Comparison of ENCODE assay signal across 23 mouse cellular contexts in the genomic region with DNA sequence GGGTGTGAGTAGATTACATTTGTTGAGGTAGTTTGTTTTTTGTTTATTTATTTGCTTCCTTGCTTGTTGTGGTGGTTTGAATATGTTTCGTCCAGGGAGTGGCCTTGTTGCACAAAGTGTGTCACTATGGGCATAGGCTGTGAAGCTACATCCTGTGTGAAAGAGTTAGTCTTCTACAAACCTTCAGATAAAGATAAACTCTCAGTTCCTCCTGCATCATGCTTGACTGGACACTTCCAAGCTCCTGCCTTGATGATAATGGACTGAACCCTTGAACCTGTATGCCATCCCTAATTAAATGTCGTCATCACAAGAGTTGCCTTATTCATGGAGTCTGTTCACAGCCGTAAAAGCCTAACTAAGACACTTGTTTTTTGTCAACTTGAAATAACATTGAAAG.
"Had no signal": no experiment of that assay in that cellular context is flagged by ENCODE, and none has a peak within 500 bp of the region (broad histone marks: within the 10 kb centered on the region; RNA-seq: fewer than 3 reads in every experiment).

No protein-coding gene starts in this region.

- H3K27ac ChIP-seq: gastrocnemius, adult 2 months; heart, embryonic 10.5 days; hindbrain, embryonic 10.5 days; hindbrain, embryonic 12.5 days; hindbrain, embryonic 14.5 days; intestine, embryonic 15.5 days; left cerebral cortex, adult 2 months; limb, embryonic 10.5 days; limb, embryonic 12.5 days had no signal

- ATAC-seq: hindbrain, embryonic 16.5 days; inflammation-experienced regulatory T-cells, adult 6 months; intestine, embryonic 15.5 days; intestine, postnatal 0 days had no signal

- H3K4me3 ChIP-seq: gastrocnemius, adult 2 months; heart, embryonic 10.5 days; heart, embryonic 12.5 days; hindbrain, embryonic 10.5 days; hindbrain, embryonic 12.5 days; intestine, embryonic 15.5 days; left cerebral cortex, adult 2 months; limb, embryonic 10.5 days; limb, embryonic 12.5 days had no signal

- DNase-seq: gastrocnemius, adult 2 months; gastrocnemius, postnatal 10 days; gastrocnemius, postnatal 25 days; heart, adult 18-20 months; heart, postnatal 10 days; heart, postnatal 4 days; kidney, adult 18-20 months; kidney, adult 8-10 months; kidney, postnatal 10 days; kidney, postnatal 25 days; liver had no signal
